In the genomic region with DNA sequence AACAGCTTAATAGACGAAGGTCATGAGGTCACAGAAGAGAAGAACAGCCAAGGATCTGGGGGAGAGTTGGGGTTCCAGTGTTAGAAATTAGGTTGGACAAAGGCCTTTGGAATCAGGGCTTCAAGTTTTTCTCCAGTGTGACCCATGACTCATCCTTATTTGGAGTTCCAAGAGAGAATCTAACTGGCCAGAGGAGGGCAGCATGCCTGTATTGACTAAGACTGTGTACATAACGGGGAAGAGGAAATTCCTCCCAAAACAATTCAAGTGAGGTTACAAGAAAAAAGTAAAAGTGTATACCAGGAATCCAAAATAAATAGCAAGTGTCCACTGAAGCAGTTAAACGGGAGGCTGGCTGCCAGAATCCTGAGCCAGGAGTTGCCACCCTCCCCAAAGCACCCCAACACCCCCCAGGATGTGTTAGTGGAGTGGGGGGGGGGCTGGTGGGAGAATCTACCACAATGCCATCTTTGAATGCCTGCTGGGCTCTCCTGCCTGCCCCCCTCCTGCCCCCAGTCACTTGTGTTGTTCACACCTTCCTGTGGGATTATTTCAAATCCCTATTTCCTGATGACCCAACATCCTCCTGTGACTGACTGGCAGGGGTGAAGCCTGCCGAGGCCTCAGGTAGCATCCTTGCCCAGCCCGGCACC, we compare ENCODE assay signal across 8 mouse cellular contexts. TPM values are rescaled to one million over a fixed set of nuclear protein-coding genes. Genes with fewer than 3 reads are reported as not detected.
A peak's percentile ranks its signal among the peaks of the same experiment; 100 is the strongest.
DNase-seq lines count a peak whose midpoint lies in the region; ATAC-seq and TF ChIP-seq lines count a peak whose summit lies in the region.

No protein-coding gene starts in this region.

- no peaks in the 10 kb centered on the region for H3K9me3 ChIP-seq in forebrain, embryonic 10.5 days
- no peaks in the 10 kb centered on the region for H3K9me3 ChIP-seq in forebrain, embryonic 15.5 days
- no peaks in the 10 kb centered on the region for H3K9me3 ChIP-seq in hindbrain, embryonic 12.5 days (replicated peaks)
- no peaks in the 10 kb centered on the region for H3K9me3 ChIP-seq in stomach, embryonic 15.5 days

- peaks cover 26% of the 10 kb centered on the region for H3K4me1 ChIP-seq in forebrain, embryonic 10.5 days
- H3K4me1 ChIP-seq in forebrain, embryonic 15.5 days = no peaks in the 10 kb centered on the region
- H3K4me1 ChIP-seq in hindbrain, embryonic 12.5 days = peaks cover 7% of the 10 kb centered on the region; the same call in 1 of the 2 replicates
- peaks cover 15% of the 10 kb centered on the region for H3K4me1 ChIP-seq in stomach, embryonic 15.5 days

- H3K36me3 ChIP-seq in forebrain, embryonic 10.5 days (replicated peaks) = no peaks in the 10 kb centered on the region
- no peaks in the 10 kb centered on the region for H3K36me3 ChIP-seq in forebrain, embryonic 15.5 days
- H3K36me3 ChIP-seq in hindbrain, embryonic 12.5 days = no peaks in the 10 kb centered on the region
- H3K36me3 ChIP-seq in stomach, embryonic 15.5 days = no peaks in the 10 kb centered on the region

- no peak overlapping the region for H3K4me2 ChIP-seq in forebrain, embryonic 15.5 days (replicated peaks)
- H3K4me2 ChIP-seq in hindbrain, embryonic 12.5 days (replicated peaks) = no peak overlapping the region
- H3K4me2 ChIP-seq in stomach, embryonic 15.5 days = no peak overlapping the region

- no peak for ATAC-seq in forebrain, embryonic 15.5 days (replicated peaks)
- no peak for ATAC-seq in hindbrain, embryonic 12.5 days (ENCODE audit: low FRiP score)
- ATAC-seq in megakaryocyte, adult 5-6 weeks (ENCODE audit: poor library complexity, severe bottlenecking) = 0 out of 2 replicates have a peak, but pooled peaks have one; percentile 15
- 0 out of 2 replicates have a peak, but pooled peaks have one; percentile 47 for ATAC-seq in stomach, embryonic 15.5 days (ENCODE audit: insufficient read depth, low FRiP score, low read depth)

- no peak overlapping the region for H3K9ac ChIP-seq in forebrain, embryonic 15.5 days (replicated peaks)
- no peak overlapping the region for H3K9ac ChIP-seq in hindbrain, embryonic 12.5 days
- no peak overlapping the region for H3K9ac ChIP-seq in stomach, embryonic 15.5 days

- DNase-seq in forebrain, embryonic 10.5 days (ENCODE audit: extremely low spot score, low spot score) = peak; percentile 45
- DNase-seq in brain, embryonic 14.5 days (ENCODE audit: low read depth) = peak; percentile 82
- DNase-seq in frontal cortex, postnatal 10 days (ENCODE audit: low spot score in 2 of 2) = peak; percentile 19 to 42
- DNase-seq in layer of hippocampus, adult 9-11 months = peak; percentile 59

- TF ChIP-seq POLR2A in brain, embryonic 14.5 days (IDR thresholded peaks at IDR 0.05; ENCODE audit: borderline replicate concordance, extremely low read depth, insufficient read depth, insufficient read length, poor library complexity, severe bottlenecking) = no peak

- no peaks in the 10 kb centered on the region for H3K27me3 ChIP-seq in forebrain, embryonic 10.5 days (ENCODE audit: poor library complexity, severe bottlenecking)
- H3K27me3 ChIP-seq in forebrain, embryonic 15.5 days = 0 out of 2 replicates have a peak, but pooled peaks cover 4% of the 10 kb centered on the region
- H3K27me3 ChIP-seq in hindbrain, embryonic 12.5 days = no peaks in the 10 kb centered on the region; the same call in 1 of the 2 replicates
- H3K27me3 ChIP-seq in stomach, embryonic 15.5 days (replicated peaks) = no peaks in the 10 kb centered on the region

- peak; percentile 55; the same call in 1 of the 2 replicates for TF ChIP-seq CTCF in brain, embryonic 14.5 days (IDR thresholded peaks at IDR 0.05; ENCODE audit: borderline replicate concordance, extremely low read depth, insufficient read depth, insufficient read length)

- peak overlapping the region; percentile 60 for H3K27ac ChIP-seq in forebrain, embryonic 10.5 days
- no peak overlapping the region for H3K27ac ChIP-seq in forebrain, embryonic 15.5 days (replicated peaks)
- H3K27ac ChIP-seq in hindbrain, embryonic 12.5 days = peak overlapping the region; percentile 23; the same call in 1 of the 2 replicates
- no peak overlapping the region for H3K27ac ChIP-seq in stomach, embryonic 15.5 days

- H3K4me3 ChIP-seq in forebrain, embryonic 10.5 days = no peak overlapping the region
- no peak overlapping the region for H3K4me3 ChIP-seq in forebrain, embryonic 15.5 days
- no peak overlapping the region for H3K4me3 ChIP-seq in hindbrain, embryonic 12.5 days
- H3K4me3 ChIP-seq in stomach, embryonic 15.5 days (replicated peaks) = no peak overlapping the region

- 46% methylated on average over 5 of the region's 5 CpGs for WGBS in forebrain, embryonic 10.5 days
- WGBS in forebrain, embryonic 15.5 days = 46% methylated on average over 5 of the region's 5 CpGs
- WGBS in hindbrain, embryonic 12.5 days = 45% methylated on average over 5 of the region's 5 CpGs
- 34% methylated on average over 5 of the region's 5 CpGs for WGBS in stomach, embryonic 15.5 days

RNA-seq across cellular contexts. Expression of gene Cdc7, which starts 31.9 kb away (rescaled TPM):
- polyA plus RNA-seq in forebrain, embryonic 10.5 days (2016; fragmentation: Nextera tagmentation; extraction: Ambion mirVana) = 62.5 and 69.4 TPM in 2 replicates
- polyA plus RNA-seq in forebrain, embryonic 15.5 days (2015; fragmentation: Nextera tagmentation; extraction: Ambion mirVana) = 41.9 and 45.8 TPM in 2 replicates
- polyA plus RNA-seq in brain, embryonic 14.5 days (2012; rRNA removed) = 48.7 and 67.4 TPM in 2 replicates
- 43.3 and 44.7 TPM in 2 replicates for polyA plus RNA-seq in hindbrain, embryonic 12.5 days (2016; fragmentation: Nextera tagmentation; extraction: Ambion mirVana)
- 19.6 and 21.5 TPM in 2 replicates for total RNA-seq in megakaryocyte, adult 5-6 weeks (2015)
- 20.5 and 22.7 TPM in 2 replicates for total RNA-seq in megakaryocyte, adult 5-6 weeks (2017)
- polyA plus RNA-seq in stomach, embryonic 15.5 days (2015; fragmentation: Nextera tagmentation; extraction: Ambion mirVana) = 42.9 and 45.4 TPM in 2 replicates

Comparison
In these comparisons a context has a peak if more than half of its experiments do, and no peak if none do; other contexts are left out.
1. H3K27ac ChIP-seq: peak in forebrain, embryonic 10.5 days (single experiment) and hindbrain, embryonic 12.5 days (single experiment); none in forebrain, embryonic 15.5 days (single experiment) and stomach, embryonic 15.5 days (single experiment).
2. DNase-seq: peak in every context shown above with its lines; median percentile 82 in brain, embryonic 14.5 days; 59 in layer of hippocampus, adult 9-11 months; 45 in forebrain, embryonic 10.5 days; 30 in frontal cortex, postnatal 10 days.
3. ATAC-seq: peak in megakaryocyte, adult 5-6 weeks (single experiment) and stomach, embryonic 15.5 days (single experiment); none in forebrain, embryonic 15.5 days (single experiment) and hindbrain, embryonic 12.5 days (single experiment).